Mouse (Mus musculus): ENCODE results near the gene Ets2.

Gene Ets2

DNA sequence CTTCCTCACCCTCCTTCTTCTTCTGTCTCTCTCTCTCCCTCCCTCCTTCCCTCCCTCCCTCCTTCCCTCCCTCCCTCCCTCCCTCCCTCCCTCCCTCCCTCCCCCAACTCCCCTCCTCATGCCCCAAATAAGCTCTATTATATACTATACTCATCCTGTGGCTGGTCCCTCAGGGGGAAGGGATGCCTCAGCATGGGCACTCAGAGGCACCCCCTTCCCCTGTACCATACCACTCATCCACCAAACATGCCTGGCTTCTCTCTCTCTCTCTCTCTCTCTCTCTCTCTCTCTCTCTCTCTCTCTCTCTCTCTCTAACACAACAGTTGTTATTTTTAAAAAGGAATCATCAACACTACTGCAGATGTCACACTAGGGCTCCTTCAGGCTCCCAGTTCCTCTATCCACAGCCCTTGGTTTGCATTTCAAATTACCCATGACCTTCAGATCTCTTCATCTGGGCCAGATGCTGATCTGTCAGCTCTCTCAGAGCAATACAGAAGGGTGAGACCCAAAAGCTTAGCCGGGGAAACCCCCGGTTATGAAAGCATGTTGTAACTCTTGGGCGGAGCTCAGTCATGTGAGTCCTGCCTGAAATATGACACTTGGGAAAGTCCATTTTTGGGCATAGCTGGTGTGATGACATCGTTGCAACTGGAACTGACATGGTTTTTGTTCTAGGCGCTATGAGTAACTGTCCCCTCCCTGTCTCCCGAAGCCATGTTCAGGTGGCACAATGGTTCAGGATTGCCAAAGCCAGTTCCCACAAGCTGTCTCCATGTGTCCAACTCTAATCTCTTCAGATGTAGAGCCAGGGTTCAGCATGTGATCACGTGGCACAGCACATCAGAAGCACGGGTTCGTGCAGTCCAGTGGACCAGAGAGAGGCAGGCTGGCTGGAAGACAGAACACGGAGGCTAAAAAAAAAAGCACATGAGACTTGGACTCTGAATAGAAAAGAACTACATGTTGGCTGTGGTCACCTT lies 26.9 kb downstream of the Ets2 start:
- in situ Hi-C loops (cut with MboI, MseI), result loop anchor here in 1 of 2 experiments (25.0 kb wide), 1 partner anchor 1141 kb away; no protein-coding TSS in a partner anchor

DNA sequence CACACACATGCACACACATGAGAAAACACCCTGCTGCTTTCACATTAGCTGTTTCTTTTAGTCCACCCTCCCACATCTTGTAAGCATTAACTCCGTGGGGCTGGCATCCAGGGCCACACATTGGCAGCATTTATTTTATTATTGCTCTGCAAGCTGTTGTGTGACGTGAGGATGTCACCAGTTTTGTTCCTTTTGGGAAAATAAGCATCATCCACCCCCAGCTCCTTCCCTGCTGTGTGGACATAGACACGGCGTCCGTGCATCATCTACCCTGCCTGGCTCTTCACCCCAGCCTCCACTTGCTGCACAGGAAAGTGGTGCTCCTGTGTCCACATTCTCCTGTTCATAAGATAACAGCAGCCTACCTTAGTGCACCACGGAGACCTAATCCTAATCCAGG lies 27.9 kb downstream of the Ets2 start:
- in situ Hi-C loops (cut with MboI, MseI), result loop anchor here in 1 of 2 experiments (25.0 kb wide), 1 partner anchor 1142 kb away; no protein-coding TSS in a partner anchor

DNA sequence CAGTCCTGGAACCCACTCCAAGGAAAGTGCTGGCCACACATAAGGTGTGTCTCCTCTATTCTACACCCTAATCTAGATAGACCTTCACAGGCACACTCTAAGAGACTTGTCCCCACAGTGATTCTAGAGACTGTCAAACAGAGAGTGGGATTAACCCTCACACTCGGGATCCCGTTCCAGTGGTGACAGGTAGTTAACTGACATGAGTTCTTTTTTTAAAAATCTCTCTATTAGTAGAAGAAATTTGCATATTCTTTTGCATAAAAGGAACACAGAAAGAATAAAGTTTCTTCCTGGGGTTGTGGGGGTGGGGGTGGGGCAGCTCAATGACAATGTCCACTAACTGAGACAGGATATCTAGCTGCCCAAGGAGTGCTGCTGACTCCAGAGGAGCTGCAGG lies 32.9 kb downstream of the Ets2 start:
- in situ Hi-C loops (cut with MboI, MseI), result loop anchor here in 1 of 2 experiments (25.0 kb wide), 1 partner anchor 1147 kb away; no protein-coding TSS in a partner anchor

DNA sequence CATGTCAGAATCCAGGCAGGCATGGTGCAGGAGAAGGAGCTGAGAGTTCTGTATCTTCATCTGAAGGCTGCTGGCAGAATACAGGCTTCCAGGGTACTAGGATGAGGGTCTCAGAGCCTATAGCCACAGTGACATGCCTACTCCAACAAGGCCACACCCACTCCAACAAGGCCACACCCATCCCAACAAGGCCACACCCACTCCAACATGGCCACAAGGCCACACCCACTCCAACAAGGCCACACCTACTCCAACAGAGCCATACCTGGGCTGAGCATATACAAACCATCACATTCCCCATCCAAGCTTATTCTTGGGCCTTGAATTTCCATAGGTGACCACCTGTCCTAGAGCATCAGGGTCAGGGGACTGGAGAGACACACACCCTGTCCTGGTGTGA lies 34.2 kb downstream of the Ets2 start:
- in situ Hi-C loops (cut with MboI, MseI), result loop anchor here in 1 of 2 experiments (25.0 kb wide), 1 partner anchor 1149 kb away; no protein-coding TSS in a partner anchor

DNA sequence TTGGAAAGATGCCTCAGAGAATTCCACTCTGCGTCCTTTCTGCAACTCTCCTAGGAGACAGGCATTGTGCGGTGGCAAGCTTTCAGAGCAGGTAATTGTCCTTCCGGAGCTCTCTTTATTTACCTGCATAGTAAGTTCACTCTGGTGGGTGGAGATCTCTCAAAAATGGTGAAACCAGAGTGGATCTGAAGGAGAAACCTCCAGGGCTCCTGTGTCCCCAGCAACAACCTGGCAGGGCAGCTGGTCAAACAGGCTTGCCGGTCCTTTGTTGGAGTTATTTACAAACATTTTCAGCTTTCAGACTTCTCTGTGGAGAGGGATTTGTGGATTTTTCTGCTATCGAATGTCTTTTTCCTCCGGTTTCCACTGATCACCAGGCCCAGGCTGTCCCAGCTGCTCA lies 34.6 kb downstream of the Ets2 start:
- in situ Hi-C loops (cut with MboI, MseI), result loop anchor here in 1 of 2 experiments (25.0 kb wide), 1 partner anchor 1149 kb away; no protein-coding TSS in a partner anchor

DNA sequence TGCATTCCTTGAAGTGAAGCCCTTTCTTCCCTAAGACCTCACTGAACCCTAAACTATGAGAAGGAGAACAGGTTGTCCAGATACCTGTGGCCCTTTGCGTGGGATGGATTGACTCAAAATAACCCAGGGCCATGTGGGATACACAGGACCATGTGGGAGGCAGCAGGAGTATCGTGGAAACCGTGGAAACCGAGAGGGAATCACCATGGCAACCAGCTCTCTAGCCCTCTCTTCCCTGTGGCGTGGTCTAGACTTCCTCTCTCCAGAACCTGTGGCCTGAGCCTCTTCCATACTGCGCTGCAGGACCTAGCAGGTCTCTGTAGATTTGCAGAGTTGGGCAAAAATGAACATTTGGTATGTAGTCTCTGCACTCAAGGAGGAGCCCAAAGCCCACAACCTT lies 37.6 kb downstream of the Ets2 start:
- in situ Hi-C loops (cut with MboI, MseI), result loop anchor here in 1 of 2 experiments (25.0 kb wide), 1 partner anchor 1152 kb away; no protein-coding TSS in a partner anchor

DNA sequence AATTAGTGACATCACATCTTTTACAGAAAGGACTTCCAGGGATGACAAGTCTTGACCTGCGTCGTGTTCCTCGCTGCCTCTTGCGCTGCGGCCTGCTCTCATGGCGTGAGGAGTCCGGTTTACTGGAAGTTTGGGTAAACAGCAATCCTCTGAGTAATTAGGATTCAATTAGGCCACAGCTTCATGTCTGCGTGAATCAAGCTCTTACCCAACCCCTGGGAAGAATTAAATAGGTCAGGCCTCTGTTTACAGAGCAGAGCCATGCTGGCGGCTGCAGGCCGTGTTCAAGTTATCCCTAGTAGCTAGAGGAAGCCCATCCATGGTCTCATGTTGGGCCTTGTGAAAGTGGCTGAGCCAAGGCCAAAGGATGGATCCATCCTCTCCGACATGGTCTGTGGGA lies 39.5 kb downstream of the Ets2 start:
- in situ Hi-C loops (cut with MboI, MseI), result loop anchor here in 1 of 2 experiments (25.0 kb wide), 1 partner anchor 1154 kb away; no protein-coding TSS in a partner anchor

DNA sequence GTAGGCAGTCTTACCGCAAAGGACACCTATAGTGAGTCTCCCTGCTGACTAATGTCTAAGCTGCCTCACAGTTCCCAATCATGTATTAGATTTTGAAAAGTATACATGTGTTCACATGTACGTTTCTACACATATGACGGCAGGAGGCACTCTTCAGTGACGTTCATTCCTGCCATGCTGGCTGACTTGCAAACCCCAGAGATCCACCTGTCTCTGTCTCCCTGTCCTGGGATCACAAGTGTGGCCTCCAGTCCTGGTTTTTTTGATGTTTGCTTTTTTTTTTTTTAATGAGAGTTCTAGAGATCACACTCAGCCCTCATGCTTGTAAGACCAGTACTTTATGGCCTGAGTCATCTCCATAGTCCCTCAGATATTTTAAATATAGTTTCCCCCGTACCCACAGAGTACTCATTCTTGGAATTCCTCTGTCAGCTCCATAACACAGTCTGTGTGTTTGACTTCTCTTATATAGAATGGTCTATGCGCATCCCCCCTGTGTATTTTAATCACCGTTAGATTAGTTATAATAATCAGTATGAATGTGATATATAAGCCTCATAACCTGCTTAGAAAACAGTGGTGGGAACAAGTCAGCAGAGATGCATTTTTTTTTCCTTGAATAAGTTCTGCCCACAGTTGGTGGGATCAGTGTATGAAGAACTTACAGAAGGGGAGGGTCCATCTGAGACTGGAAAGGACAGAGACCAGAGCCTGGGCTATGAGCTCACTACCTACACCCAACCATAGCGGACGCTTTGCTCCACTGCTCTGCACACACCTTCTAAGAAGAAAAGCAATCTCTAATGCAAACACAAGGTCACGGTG lies 40.3 kb downstream of the Ets2 start:
- in situ Hi-C loops (cut with MboI, MseI), result loop anchor here in 1 of 2 experiments (25.0 kb wide), 1 partner anchor 1155 kb away; no protein-coding TSS in a partner anchor

DNA sequence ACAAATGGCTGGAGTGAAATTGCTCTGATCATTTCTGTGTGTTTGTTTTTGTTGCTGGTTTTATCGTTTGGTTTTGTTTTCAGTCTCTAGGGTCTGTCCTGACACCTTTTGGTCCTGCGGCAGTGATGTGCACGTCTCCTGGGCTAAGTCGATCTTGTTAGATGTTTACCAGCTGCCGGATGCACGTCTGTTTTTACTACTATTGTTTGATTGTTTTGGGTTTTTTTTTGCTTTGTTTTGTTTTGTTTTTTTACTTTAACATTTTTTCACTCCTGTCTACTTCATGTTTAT lies 40.8 kb downstream of the Ets2 start:
- in situ Hi-C loops (cut with MboI, MseI), result loop anchor here in 1 of 2 experiments (25.0 kb wide), 1 partner anchor 1155 kb away; no protein-coding TSS in a partner anchor

DNA sequence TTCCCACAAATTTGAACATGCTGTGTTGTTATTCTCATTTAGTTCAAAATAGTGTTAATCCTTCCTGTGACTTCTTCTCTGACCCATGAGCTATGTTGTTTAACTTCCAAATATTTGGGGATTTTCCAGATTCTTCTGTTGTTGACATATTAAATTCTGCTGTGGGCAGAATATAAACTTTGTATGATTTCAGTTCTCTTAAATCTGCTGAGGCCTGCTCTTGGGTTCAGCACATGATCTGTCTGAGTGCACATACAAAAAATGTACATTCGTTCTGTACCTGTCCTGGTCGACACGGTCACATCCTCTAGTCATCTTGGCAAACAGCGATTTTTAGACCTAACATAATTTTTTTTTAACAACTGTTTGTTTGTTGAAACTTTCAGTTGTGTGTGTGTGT lies 41.2 kb downstream of the Ets2 start:
- in situ Hi-C loops (cut with MboI, MseI), result loop anchor here in 1 of 2 experiments (25.0 kb wide), 1 partner anchor 1156 kb away; no protein-coding TSS in a partner anchor

DNA sequence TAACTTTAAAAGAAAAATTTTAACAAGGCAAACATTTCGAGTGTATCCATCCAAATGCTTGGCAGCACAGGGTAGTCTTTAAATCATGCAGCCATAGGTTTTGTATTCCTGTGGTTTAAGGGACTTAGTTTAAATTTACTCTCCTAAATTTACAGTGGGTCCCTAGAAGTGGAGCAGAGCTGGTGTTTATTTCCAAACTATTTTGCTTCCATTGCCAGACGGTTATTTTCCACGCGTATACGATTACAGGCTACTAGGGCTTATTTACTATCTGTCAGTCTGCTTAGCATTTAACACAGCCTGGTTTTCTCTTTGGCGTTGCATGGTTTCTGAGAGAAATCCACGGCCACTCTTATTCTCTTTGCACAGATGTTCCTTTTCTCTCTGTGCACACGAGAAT lies 42.9 kb downstream of the Ets2 start:
- in situ Hi-C loops (cut with MboI, MseI), result loop anchor here (5.0 to 25.0 kb wide), 4 partner anchors 52 to 1157 kb away; no protein-coding TSS in a partner anchor

DNA sequence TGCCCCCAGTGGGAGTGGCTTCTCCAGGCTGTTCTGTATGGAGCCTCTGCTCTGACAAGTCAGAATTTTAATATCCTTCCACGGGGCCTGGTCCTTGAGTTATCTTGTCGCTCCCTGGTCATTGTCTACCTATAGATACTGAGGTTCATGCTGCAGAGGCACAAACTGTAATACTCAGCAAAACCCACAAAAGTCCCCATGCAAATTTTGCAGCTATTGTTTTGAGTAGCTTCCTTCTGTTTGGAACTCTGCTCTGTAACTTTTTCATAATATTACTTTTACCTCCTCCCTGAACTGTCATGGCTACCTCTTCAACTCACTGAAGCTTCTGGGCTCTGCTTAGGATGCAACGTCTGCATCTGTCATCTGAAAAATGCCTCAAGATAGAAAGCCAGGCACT lies 43.8 kb downstream of the Ets2 start:
- in situ Hi-C loops (cut with MboI, MseI), result loop anchor here (5.0 to 25.0 kb wide), 4 partner anchors 53 to 1158 kb away; no protein-coding TSS in a partner anchor

DNA sequence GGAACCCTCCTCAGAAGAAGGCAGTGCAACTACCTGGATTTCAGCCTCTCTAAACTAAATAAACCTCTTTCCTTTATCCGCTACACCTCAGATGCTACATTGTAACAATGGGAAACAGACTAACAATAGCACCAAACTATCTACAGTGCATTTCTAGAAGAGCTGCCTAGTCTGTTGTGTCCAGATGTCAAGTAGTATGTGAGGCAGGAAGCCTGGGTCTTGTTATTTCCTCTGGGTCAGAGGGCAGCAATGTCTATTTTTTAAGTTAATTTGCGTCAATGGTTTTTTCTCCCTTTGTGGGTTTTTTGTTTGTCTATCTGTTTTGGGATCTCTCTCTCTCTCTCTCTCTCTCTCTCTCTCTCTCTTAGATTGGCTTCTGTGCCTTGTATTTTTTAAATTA lies 44.7 kb downstream of the Ets2 start:
- in situ Hi-C loops (cut with MboI, MseI), result loop anchor here (5.0 to 25.0 kb wide), 4 partner anchors 54 to 1159 kb away; no protein-coding TSS in a partner anchor

DNA sequence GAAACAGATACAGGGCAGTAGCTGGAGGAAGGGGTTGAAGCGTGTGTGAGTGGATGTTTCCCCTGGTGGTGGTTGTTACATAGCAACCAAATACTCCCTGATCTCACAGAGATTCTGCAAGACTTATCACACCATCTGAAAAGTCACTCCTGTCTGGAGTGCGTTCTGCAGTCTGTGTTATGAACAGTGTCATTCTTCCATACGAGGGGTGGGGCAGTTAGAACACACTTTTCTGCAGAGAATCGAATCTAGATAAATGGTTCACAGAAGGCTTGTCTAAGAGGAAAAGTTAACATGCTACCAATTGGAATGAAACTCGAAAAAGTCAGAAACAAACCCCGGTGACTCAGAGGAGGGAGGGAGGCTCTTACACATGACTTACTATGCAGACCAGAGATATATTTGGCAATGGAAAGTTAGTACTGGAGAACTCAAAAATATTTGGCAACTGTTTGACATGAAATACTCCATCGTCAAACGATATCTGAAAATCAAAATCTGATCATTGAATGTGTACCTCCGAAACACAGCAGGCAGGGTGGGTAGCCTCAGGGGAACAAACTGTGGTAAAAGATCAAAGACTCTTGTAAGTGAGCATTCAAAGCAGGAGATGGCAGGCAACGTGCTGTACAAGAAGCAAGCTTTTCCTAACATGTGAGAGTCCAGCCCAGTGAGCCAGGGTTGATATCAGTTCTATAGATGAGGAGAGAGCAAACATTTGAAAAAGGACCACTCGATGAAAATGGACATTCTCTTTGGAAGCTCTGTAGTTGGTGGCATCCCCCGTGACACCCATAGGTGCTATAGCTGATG lies 47.6 kb downstream of the Ets2 start:
- in situ Hi-C loops (cut with MboI, MseI), result loop anchor here (5.0 to 25.0 kb wide), 5 partner anchors 57 to 1162 kb away; no protein-coding TSS in a partner anchor

DNA sequence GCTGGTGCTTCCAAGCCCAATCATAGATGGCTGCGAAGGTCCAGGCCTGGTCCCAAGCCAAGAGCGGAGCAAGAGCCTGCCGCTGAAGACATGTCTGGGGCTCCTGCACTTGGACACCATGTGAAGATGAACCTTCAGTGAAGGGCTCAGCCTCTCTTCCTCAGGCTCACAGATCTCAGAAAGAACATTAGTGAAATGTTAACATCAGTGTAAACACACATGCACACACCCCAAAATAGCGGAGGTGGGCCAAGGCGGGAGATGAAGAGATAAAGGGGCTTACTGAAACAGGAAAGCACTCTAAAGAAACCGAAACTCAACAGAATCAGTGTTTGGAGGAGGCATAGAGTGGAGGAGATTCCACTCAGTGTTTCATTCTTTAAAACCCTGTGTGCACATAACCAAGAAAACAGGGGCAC lies 48.3 kb downstream of the Ets2 start:
- in situ Hi-C loops (cut with MboI, MseI), result loop anchor here in 1 of 2 experiments (10.0 kb wide), 1 partner anchor 595 kb away; no protein-coding TSS in a partner anchor

DNA sequence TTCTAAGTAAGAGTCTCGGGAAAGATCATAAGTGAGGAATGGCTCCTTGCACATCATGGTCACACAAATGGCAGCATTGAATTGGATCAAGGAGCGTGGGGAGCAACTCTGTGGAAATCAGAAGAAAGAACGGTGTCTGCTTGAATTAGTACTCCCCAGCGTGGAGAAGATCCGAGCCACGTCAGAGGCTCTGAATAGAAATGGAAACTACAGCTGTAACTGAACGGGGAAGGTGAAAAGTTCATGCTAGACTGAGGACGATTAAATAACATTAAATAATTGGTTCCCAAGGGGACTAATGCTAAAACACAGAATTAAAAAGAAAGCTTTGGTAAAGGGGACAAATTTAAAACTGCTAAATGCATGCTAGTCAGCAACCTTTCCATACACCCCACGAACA lies 50.6 kb downstream of the Ets2 start:
- in situ Hi-C loops (cut with MboI, MseI), result loop anchor here in 1 of 2 experiments (10.0 kb wide), 1 partner anchor 598 kb away; no protein-coding TSS in a partner anchor

DNA sequence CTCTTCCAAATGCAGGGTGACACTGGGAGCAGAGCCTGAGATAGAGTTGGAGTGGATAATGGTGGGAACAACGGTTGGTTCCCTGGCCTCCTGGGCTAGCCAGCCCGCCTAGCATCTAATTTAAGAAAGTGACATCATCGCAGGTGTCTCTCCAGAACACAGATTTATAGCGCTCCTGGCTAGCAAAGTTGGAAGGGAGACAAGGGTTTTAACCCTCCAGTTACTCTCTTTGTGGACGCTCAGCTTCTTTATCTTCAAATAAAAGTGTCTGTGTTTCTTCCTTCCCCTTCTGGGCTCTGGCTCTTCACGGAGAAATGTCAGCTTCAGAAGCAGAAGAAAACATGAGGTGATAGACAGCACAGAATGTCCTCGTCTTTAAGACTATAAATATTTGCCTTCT lies 51.4 kb downstream of the Ets2 start:
- in situ Hi-C loops (cut with MboI, MseI), result loop anchor here in 1 of 2 experiments (10.0 kb wide), 1 partner anchor 598 kb away; no protein-coding TSS in a partner anchor

DNA sequence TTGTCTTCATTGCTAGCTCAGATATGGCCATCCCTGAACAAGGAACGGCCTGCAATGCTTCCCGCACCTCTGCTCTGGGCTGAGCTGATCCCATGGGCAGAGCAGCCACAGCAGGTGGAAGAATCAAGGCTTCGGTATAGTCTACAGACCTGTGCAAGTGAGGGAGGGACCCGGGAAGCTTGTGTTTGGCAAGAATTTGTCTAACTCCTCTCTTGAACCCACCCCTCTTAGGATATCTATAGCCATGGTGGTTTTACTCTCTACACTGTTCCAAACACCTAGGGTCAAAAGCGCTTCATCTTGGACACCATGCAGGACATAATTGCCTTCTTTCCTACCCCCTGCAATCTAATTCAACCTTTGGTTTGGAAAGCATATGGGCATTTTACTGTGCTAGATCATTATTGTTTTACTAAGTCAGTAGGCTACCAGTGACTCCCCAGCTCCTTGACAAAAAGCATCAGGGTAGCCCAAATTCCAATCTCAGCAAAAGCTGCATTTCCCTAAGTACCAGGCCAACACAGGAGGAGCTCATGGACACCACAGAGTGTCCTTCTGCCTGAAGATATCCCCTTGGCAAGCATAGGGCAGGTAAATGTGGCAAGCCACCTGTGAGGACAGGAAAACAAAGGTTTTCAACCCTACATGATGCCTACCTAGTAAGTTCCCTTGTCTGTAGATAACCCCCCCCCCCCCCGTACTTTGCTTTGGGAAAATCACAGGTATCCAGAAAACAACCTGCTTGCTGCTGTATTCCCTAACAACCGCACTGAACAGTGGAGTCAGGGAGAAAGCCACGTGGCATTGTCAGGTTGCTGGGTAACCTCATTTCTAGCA lies 57.5 kb downstream of the Ets2 start:
- in situ Hi-C loops (cut with MboI, MseI), result loop anchor here in 1 of 2 experiments (10.0 kb wide), 1 partner anchor 605 kb away; no protein-coding TSS in a partner anchor

DNA sequence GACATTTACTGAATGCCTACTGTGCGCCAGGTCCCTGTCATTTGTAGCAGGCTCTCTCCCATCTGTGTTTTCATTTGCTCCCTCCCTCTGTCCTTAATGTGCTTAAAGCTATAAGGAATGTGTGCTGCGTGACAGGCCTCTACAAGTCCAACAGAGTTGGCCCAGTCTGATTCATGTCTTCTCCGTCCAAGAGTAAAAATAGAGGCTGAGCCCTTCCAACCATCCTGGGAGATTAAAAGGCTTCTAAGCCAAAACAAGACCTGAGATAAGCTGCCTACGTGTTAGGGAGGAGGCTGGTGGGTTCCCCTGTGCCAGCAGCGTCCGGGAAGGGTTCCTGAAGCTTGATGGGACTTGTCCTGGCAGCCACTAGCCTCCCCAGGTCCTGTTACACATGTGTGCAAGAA lies 58.1 kb downstream of the Ets2 start:
- in situ Hi-C loops (cut with MboI, MseI), result loop anchor here (5.0 to 10.0 kb wide), 3 partner anchors 38 to 605 kb away; no protein-coding TSS in a partner anchor
